Mouse (Mus musculus): ENCODE measurements at regions not wholly inside any gene's neighbourhood (a gene's known extent, or its start where the extent isn't known, plus 50 kb on each side); places are given as distances from the start of the nearest gene placed in this dataset.

GRCm38 (mm10) chr7:52317121-52317520 lies 301.6 kb upstream of the 1700015G11Rik start:
- ATAC-seq (replicated peaks; ENCODE audit: low FRiP score, low read depth), result no peak
- Histone ChIP-seq H3K36me3 (ENCODE audit: insufficient read depth, low read length) (no peaks in the 10 kb centered on the region), H3K9ac (ENCODE audit: low read depth, low read length) (no peak overlapping the region), H3K4me1 (replicated peaks; ENCODE audit: insufficient read depth, low read length) (no peaks in the 10 kb centered on the region), H3K27ac (no peak overlapping the region), H3K9me3 (replicated peaks; ENCODE audit: low read length) (no peaks in the 10 kb centered on the region), H3K27me3 (ENCODE audit: insufficient read depth, low read length) (no peaks in the 10 kb centered on the region), H3K4me3 (replicated peaks; ENCODE audit: low read depth, low read length) (no peak overlapping the region), H3K4me2 (ENCODE audit: low read length) (no peak overlapping the region)
- no peak for DNase-seq (ENCODE audit: low spot score)
- no peak for TF ChIP-seq CTCF (IDR thresholded peaks at IDR 0.05; ENCODE audit: low read depth)
- 64% methylated on average over 1 of the region's 1 CpGs for WGBS

- Histone ChIP-seq H3K4me2 (ENCODE audit: low read length) (no peak overlapping the region), H3K4me3 (replicated peaks; ENCODE audit: low read depth, low read length) (no peak overlapping the region), H3K9ac (ENCODE audit: low read depth, low read length) (no peak overlapping the region), H3K9me3 (replicated peaks; ENCODE audit: low read length) (no peaks in the 10 kb centered on the region), H3K27me3 (ENCODE audit: insufficient read depth, low read length) (no peaks in the 10 kb centered on the region), H3K27ac (no peak overlapping the region), H3K4me1 (replicated peaks; ENCODE audit: insufficient read depth, low read length) (no peaks in the 10 kb centered on the region), H3K36me3 (ENCODE audit: insufficient read depth, low read length) (no peaks in the 10 kb centered on the region)
- 80% methylated on average over 4 of the region's 4 CpGs for WGBS
- ATAC-seq (replicated peaks; ENCODE audit: low FRiP score, low read depth), result no peak
- DNase-seq (ENCODE audit: low spot score), result no peak
- no peak for TF ChIP-seq CTCF (IDR thresholded peaks at IDR 0.05; ENCODE audit: low read depth)
These were observed 262.7 kb upstream of the 1700015G11Rik start for GRCm38 (mm10) chr7:52278262-52278661.

- Histone ChIP-seq H3K9ac (ENCODE audit: low read depth, low read length) (no peak overlapping the region), H3K9me3 (replicated peaks; ENCODE audit: low read length) (no peaks in the 10 kb centered on the region), H3K4me3 (replicated peaks; ENCODE audit: low read depth, low read length) (no peak overlapping the region), H3K36me3 (ENCODE audit: insufficient read depth, low read length) (no peaks in the 10 kb centered on the region), H3K27ac (no peak overlapping the region), H3K4me1 (replicated peaks; ENCODE audit: insufficient read depth, low read length) (no peaks in the 10 kb centered on the region), H3K27me3 (ENCODE audit: insufficient read depth, low read length) (no peaks in the 10 kb centered on the region), H3K4me2 (ENCODE audit: low read length) (no peak overlapping the region)
- WGBS, result 57% methylated on average over 1 of the region's 1 CpGs
- DNase-seq (ENCODE audit: low spot score), result peak; percentile 22
- no peak for TF ChIP-seq CTCF (IDR thresholded peaks at IDR 0.05; ENCODE audit: low read depth)
- no peak for ATAC-seq (replicated peaks; ENCODE audit: low FRiP score, low read depth)
These were observed 240.9 kb upstream of the 1700015G11Rik start for GRCm38 (mm10) chr7:52256386-52256920.

- no peak overlapping the region for H3K9ac ChIP-seq (ENCODE audit: low read depth, low read length)
- no peaks in the 10 kb centered on the region for H3K36me3 ChIP-seq (ENCODE audit: insufficient read depth, low read length)
- no peaks in the 10 kb centered on the region for H3K4me1 ChIP-seq (replicated peaks; ENCODE audit: insufficient read depth, low read length)
- H3K4me2 ChIP-seq (ENCODE audit: low read length), result no peak overlapping the region
- DNase-seq (ENCODE audit: low spot score) (peak; percentile 65), ATAC-seq (replicated peaks; ENCODE audit: low FRiP score, low read depth) (peak; percentile 66)
- no peaks in the 10 kb centered on the region for H3K9me3 ChIP-seq (replicated peaks; ENCODE audit: low read length)
- no peak overlapping the region for H3K27ac ChIP-seq
- TF ChIP-seq CTCF (IDR thresholded peaks at IDR 0.05; ENCODE audit: low read depth), result no peak
- H3K27me3 ChIP-seq (ENCODE audit: insufficient read depth, low read length), result no peaks in the 10 kb centered on the region
- H3K4me3 ChIP-seq (replicated peaks; ENCODE audit: low read depth, low read length), result no peak overlapping the region
These were observed 237.1 kb upstream of the 1700015G11Rik start for GRCm38 (mm10) chr7:52252499-52253233.
